Mouse (Mus musculus) stomach, embryonic 16.5 days (tissue): Measurements from ENCODE around the gene Lama4. TPM values are rescaled to one million over a fixed set of nuclear protein-coding genes. Genes with fewer than 3 reads are reported as not detected.
A peak's percentile ranks its signal among the peaks of the same experiment; 100 is the strongest.

Experiments used
- ATAC-seq: fragments of 200-750 bp; cut with Nextera tagmentation; 2 replicates; pipeline ENCODE4 v1.8.0; 2017; ENCODE audit warnings: moderate number of reproducible peaks, moderate TSS enrichment; ENCODE audit not compliant: insufficient read depth, low FRiP score
- H3K27ac ChIP-seq: fragments of 300-500 bp; sonication (generic); 2 replicates; pipeline ENCODE4 v1.5.1; 2014; ENCODE audit warnings: low read length
- H3K27me3 ChIP-seq: fragments of 300-500 bp; sonication (generic); 2 replicates; pipeline ENCODE4 v1.6.1; 2014; ENCODE audit warnings: low read length, control low read depth, mixed read lengths; ENCODE audit not compliant: control insufficient read depth, insufficient read depth
- H3K36me3 ChIP-seq: fragments of 300-500 bp; sonication (generic); 2 replicates; pipeline ENCODE4 v1.6.1; 2014; ENCODE audit warnings: low read length; ENCODE audit not compliant: control insufficient read depth, insufficient read depth
- H3K4me1 ChIP-seq: fragments of 300-500 bp; sonication (generic); 2 replicates; pipeline ENCODE4 v1.6.1; 2014; ENCODE audit warnings: low read length, control low read depth, mixed read lengths; ENCODE audit not compliant: control insufficient read depth, insufficient read depth
- H3K4me2 ChIP-seq: fragments of 300-500 bp; sonication (generic); 2 replicates; pipeline ENCODE4 v1.6.1; 2014; ENCODE audit warnings: low read depth, low read length, mixed read lengths
- H3K4me3 ChIP-seq: fragments of 300-500 bp; sonication (generic); replicated peaks from 2 replicates; pipeline ENCODE4 v1.5.1; 2014; ENCODE audit warnings: mild to moderate bottlenecking, low read length
- H3K9ac ChIP-seq: fragments of 300-500 bp; sonication (generic); 2 replicates; pipeline ENCODE4 v1.6.1; 2014; ENCODE audit warnings: low read length
- H3K9me3 ChIP-seq: fragments of 300-500 bp; sonication (generic); replicated peaks from 2 replicates; pipeline ENCODE4 v1.6.1; 2016; ENCODE audit warnings: low read length, control low read depth; ENCODE audit not compliant: control insufficient read depth
- WGBS: fragments of 180-500 bp; shearing (Covaris S2); extraction: QIAGEN DNeasy Blood & Tissue Kit; methylation state at CpG from one replicate; pipeline ENCODE4 v1.1.7; 2014; 5-methylcytosine and 5-hydroxymethylcytosine counted together
- polyA plus RNA-seq: library from polyadenylated mRNA; unstranded; fragments of >200 nt; fragmentation: Nextera tagmentation; extraction: Ambion mirVana; gene quantifications from 2 replicates; pipeline ENCODE4 v1.2.1, GENCODE M21; 2015

The Lama4 gene
- polyA plus RNA-seq, 1 experiment from 2014 or later: 75.1 TPM

DNA sequence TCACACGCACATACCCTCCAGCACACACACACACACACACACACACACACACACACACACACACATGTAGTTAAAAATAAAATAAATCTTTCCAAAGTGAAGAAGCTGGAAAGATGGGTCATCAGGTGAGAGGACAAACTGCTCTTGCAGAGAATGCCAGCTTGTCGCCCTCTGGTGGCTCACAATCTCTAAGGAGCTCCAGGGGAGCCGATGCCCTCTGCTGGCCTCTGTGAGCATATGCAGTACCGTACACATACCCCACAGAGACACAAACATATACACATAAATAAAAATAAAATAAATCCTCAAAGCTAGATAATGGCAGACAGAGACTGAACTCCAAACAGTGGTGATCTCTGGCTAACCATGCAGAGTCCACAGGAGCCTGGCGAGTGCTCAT, 99.4 kb downstream of the Lama4 start:
- no peak overlapping the region for H3K4me2 ChIP-seq
- 86% methylated on average over 5 of the region's 5 CpGs for WGBS
- H3K4me3 ChIP-seq: no peak overlapping the region
- H3K9ac ChIP-seq: no peak overlapping the region
- no peaks in the 10 kb centered on the region for H3K4me1 ChIP-seq
- no peak for ATAC-seq
- H3K27me3 ChIP-seq: no peaks in the 10 kb centered on the region
- no peak overlapping the region for H3K27ac ChIP-seq
- H3K9me3 ChIP-seq: no peaks in the 10 kb centered on the region
- H3K36me3 ChIP-seq: no peaks in the 10 kb centered on the region

DNA sequence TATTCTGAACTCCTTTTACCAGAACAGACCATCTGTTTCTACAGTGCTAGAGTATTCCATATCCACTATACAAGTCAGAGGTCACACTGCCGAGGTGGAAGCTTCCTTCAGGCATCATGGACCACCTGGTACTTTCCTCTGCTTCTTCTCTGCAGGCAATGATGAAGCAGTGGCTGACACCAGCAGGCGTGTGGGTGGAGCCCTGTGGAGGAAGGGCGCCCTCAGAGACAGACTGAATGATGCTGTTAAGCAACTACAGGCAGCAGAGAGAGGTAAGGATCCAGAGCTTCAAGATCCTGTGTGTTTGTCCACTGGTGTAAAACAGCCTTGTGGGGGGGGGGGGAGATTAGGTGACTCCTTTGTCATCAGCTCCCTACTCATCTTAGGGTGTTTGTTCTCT, 100.1 kb downstream of the Lama4 start:
- Histone ChIP-seq H3K36me3 (no peaks in the 10 kb centered on the region), H3K9me3 (no peaks in the 10 kb centered on the region), H3K9ac (no peak overlapping the region), H3K27ac (no peak overlapping the region), H3K4me2 (no peak overlapping the region), H3K4me1 (no peaks in the 10 kb centered on the region), H3K4me3 (no peak overlapping the region), H3K27me3 (no peaks in the 10 kb centered on the region)
- no peak for ATAC-seq
- 57% methylated on average over 3 of the region's 3 CpGs for WGBS

DNA sequence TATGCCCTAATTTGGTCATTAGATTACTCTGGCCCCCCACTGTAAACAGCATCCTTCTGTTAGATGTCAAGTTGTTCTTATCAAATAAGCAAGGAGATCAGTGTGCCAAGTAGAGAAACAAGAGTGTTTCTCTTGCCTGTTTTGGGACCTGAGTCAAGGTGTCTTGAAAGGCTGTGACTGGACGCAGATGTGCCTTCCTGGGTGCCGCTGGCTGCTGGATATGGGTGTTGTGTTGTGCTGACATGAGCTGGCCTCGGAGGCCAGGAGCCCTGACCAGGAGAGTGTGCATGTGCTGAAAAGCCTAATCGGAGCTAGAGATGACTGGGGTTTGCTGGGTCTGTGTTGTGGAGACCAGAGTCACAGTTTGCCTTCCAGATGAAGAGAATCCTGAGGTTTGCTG, 100.7 kb downstream of the Lama4 start:
- Histone ChIP-seq H3K36me3 (no peaks in the 10 kb centered on the region), H3K27me3 (no peaks in the 10 kb centered on the region), H3K9ac (no peak overlapping the region), H3K4me2 (no peak overlapping the region), H3K4me1 (no peaks in the 10 kb centered on the region), H3K9me3 (no peaks in the 10 kb centered on the region), H3K27ac (no peak overlapping the region), H3K4me3 (no peak overlapping the region)
- WGBS: 83% methylated on average over 4 of the region's 4 CpGs
- ATAC-seq: no peak

DNA sequence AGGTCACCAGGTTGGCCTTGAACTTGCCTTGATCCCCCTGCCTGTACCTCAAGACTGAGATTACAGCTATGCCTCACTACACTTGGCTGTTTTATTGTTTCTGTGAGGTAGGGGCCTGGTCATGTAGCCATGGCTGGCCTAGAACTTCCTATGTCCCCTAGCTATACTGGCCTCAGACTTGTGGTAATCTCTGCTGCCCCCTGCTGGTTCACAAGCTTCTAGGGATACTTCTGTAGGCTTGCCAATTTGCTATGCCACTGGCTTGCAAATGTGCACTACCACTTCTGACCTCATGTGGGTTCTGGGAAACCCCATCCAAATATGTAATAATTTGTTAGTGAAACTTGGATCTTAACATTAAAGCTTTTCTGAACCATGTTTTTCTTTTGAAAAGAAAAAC, 101.6 kb downstream of the Lama4 start:
- 0 out of 2 replicates have a peak, but pooled peaks have one; percentile 25 for ATAC-seq
- H3K36me3 ChIP-seq: no peaks in the 10 kb centered on the region
- no peaks in the 10 kb centered on the region for H3K9me3 ChIP-seq

DNA sequence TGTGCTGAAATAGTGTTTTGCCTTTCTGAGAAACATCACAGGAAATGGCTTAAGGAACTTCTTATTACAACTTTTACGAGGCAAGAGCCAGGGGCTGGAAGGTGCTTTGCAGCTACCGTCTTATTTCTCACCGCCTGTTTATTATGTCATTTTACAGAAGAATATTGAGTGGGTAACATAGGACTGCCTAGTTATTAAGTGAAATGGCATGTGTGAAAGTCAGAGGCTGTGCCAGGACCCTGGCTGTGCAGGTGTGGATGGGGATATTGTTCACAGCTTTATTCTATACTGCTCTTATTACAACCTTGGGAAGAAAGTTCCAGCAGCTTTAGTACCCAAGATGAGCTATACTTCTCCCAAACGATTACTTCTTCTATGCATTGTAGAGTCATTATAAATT, 106.7 kb downstream of the Lama4 start:
- H3K27me3 ChIP-seq: no peaks in the 10 kb centered on the region
- no peak for ATAC-seq
- H3K9me3 ChIP-seq: no peaks in the 10 kb centered on the region
- H3K36me3 ChIP-seq: 0 out of 2 replicates have a peak, but pooled peaks cover 2% of the 10 kb centered on the region
- no peak overlapping the region for H3K27ac ChIP-seq
- no peaks in the 10 kb centered on the region for H3K4me1 ChIP-seq
- no peak overlapping the region for H3K9ac ChIP-seq
- no peak overlapping the region for H3K4me2 ChIP-seq
- H3K4me3 ChIP-seq: no peak overlapping the region
- WGBS: 80% methylated on average over 4 of the region's 4 CpGs

More for the DNA sequence above, 101.6 kb downstream of the Lama4 start:
- Histone ChIP-seq H3K4me3 (no peak overlapping the region), H3K27me3 (no peaks in the 10 kb centered on the region), H3K27ac (no peak overlapping the region), H3K9ac (no peak overlapping the region), H3K4me2 (no peak overlapping the region), H3K4me1 (no peaks in the 10 kb centered on the region)

DNA sequence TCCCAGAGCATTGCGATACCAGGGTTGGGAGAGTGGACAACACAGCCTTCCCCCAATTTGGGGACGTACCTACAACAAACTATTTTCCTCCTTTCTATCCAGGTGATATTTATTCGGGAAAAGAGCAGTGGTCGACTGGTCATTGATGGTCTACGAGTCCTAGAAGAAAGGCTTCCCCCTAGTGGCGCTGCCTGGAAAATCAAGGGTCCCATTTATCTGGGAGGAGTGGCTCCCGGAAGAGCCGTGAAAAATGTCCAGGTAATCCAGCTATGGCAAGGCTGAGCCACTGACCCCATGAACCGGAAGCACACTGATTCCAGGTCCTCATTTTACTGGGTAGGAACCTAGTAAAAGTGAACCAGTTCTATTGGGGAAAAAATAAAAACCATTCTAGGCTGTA, 131.7 kb downstream of the Lama4 start:
- 81% methylated on average over 9 of the region's 9 CpGs for WGBS
- H3K36me3 ChIP-seq: peaks cover 18% of the 10 kb centered on the region
- ATAC-seq: no peak

DNA sequence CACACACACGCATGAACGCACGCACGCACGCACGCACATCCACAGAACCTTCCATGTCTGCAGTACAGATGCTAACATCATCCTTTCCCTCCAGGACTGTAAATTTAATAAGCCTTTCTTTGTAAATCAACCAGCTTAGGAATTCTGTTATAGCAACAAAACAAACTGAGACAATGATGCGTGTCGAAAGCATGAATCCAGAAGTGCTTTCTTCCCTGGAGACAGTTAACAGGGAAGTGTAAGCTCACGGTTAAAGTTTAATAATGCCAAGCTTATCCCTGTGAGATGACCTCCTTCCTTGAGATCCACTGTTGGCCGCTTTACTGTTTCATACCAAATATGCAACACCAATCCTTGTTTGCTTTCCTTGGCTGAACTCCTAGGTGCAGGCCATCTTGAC, 133.4 kb downstream of the Lama4 start:
- H3K27me3 ChIP-seq: no peaks in the 10 kb centered on the region
- H3K36me3 ChIP-seq: peaks cover 16% of the 10 kb centered on the region
- H3K9me3 ChIP-seq: no peaks in the 10 kb centered on the region
- WGBS: 94% methylated on average over 10 of the region's 10 CpGs
- H3K27ac ChIP-seq: no peak overlapping the region
- no peak for ATAC-seq
- no peak overlapping the region for H3K4me2 ChIP-seq
- H3K4me3 ChIP-seq: no peak overlapping the region
- H3K4me1 ChIP-seq: no peaks in the 10 kb centered on the region
- H3K9ac ChIP-seq: no peak overlapping the region

More for the DNA sequence above, 131.7 kb downstream of the Lama4 start:
- no peaks in the 10 kb centered on the region for H3K4me1 ChIP-seq
- no peak overlapping the region for H3K9ac ChIP-seq
- no peak overlapping the region for H3K27ac ChIP-seq
- no peaks in the 10 kb centered on the region for H3K9me3 ChIP-seq
- no peak overlapping the region for H3K4me2 ChIP-seq
- H3K4me3 ChIP-seq: no peak overlapping the region
- no peaks in the 10 kb centered on the region for H3K27me3 ChIP-seq

DNA sequence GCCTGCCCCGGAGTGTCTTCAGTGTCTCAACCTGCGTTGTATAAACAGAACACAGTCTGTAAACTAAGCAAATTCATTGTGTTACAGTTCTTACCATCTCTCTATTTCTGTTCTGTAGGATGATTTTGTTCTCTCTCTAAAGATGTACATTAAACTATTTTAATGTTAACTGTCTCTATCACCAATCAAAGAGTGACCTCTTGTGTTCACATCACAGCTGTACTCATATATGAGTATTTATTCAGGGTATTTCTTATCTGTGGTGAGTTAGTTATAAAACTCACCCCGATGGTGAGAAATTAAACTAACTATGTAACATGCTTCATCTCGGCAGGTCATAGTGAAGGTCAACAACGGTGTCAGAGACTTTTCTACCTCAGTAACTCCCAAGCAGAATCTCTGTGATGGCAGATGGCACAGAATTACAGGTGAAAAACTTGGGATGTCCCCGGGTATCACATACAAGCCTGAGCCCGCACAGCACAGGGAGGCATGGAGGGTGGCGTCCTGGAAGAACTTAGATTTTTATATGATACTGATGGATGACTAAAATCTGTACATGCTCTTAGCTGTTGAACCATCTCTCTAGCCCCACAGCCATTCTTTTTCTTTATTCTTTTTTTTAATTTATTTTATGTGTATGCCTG, 139.6 kb downstream of the Lama4 start:
- ATAC-seq: no peak
- 87% methylated on average over 8 of the region's 8 CpGs for WGBS

DNA sequence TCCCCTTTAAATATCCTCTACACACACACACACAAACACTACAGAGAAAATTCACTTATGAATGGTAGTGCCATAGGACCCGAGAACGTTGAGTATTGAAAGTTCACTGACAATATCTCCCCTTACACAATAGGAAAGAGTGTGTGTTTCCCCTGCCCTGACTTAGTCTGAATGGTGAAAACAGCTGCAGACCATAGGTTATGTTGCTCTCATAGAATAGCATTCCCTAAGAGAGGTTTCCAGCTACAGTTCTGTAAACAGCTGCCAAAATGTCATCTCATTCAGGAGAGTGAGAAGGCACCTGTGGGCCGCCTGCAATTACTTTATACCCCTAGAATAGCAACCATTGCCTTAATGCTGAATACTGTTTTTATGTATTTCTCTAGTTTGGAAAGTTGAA, 141.1 kb downstream of the Lama4 start:
- Histone ChIP-seq H3K4me1 (no peaks in the 10 kb centered on the region), H3K9me3 (no peaks in the 10 kb centered on the region), H3K4me3 (no peak overlapping the region), H3K36me3 (peaks cover 5% of the 10 kb centered on the region; the same call in 1 of the 2 replicates), H3K27me3 (no peaks in the 10 kb centered on the region), H3K9ac (no peak overlapping the region), H3K27ac (no peak overlapping the region), H3K4me2 (no peak overlapping the region)
- WGBS: 55% methylated on average over 3 of the region's 3 CpGs
- no peak for ATAC-seq

More for the DNA sequence above, 139.6 kb downstream of the Lama4 start:
- Histone ChIP-seq H3K9ac (no peak overlapping the region), H3K27ac (no peak overlapping the region), H3K4me1 (no peaks in the 10 kb centered on the region), H3K4me3 (no peak overlapping the region), H3K9me3 (no peaks in the 10 kb centered on the region), H3K4me2 (no peak overlapping the region), H3K36me3 (0 out of 2 replicates have a peak, but pooled peaks cover 4% of the 10 kb centered on the region), H3K27me3 (no peaks in the 10 kb centered on the region)
